Mouse (Mus musculus) heart, embryonic 16.5 days (tissue): Measurements from ENCODE around the gene Rtn1. TPM values are rescaled to one million over a fixed set of nuclear protein-coding genes. Genes with fewer than 3 reads are reported as not detected.

Experiments
- ATAC-seq: fragments of 200-750 bp; cut with Nextera tagmentation; replicated peaks from 2 replicates; pipeline ENCODE4 v1.8.0; 2017; ENCODE audit warnings: moderate number of reproducible peaks; ENCODE audit not compliant: insufficient read depth, low FRiP score; ENCODE audit errors: extremely low read depth
- H3K27ac ChIP-seq: fragments of 300-500 bp; sonication (generic); 2 replicates; pipeline ENCODE4 v1.5.1; 2014; ENCODE audit warnings: mild to moderate bottlenecking, low read length, control low read depth, moderate library complexity
- H3K27me3 ChIP-seq: fragments of 300-500 bp; sonication (generic); 2 replicates; pipeline ENCODE4 v1.6.1; 2014; ENCODE audit warnings: low read length, mixed read lengths; ENCODE audit not compliant: control insufficient read depth, insufficient read depth
- H3K36me3 ChIP-seq: fragments of 300-500 bp; sonication (generic); 2 replicates; pipeline ENCODE4 v1.6.1; 2014; ENCODE audit not compliant: control insufficient read depth, insufficient read depth
- H3K4me1 ChIP-seq: fragments of 300-500 bp; sonication (generic); 2 replicates; pipeline ENCODE4 v1.6.1; 2014; ENCODE audit warnings: low read length, mixed read lengths; ENCODE audit not compliant: control insufficient read depth, insufficient read depth
- H3K4me2 ChIP-seq: fragments of 300-500 bp; sonication (generic); 2 replicates; pipeline ENCODE4 v1.6.1; 2014; ENCODE audit warnings: low read depth, mild to moderate bottlenecking, control low read depth, low read length
- H3K4me3 ChIP-seq: fragments of 300-500 bp; sonication (generic); 2 replicates; pipeline ENCODE4 v1.5.1; 2014; ENCODE audit warnings: mild to moderate bottlenecking, control low read depth, low read length
- H3K9ac ChIP-seq: fragments of 300-500 bp; sonication (generic); 2 replicates; pipeline ENCODE4 v1.6.1; 2014; ENCODE audit warnings: low read length, control low read depth
- H3K9me3 ChIP-seq: fragments of 300-500 bp; sonication (generic); replicated peaks from 2 replicates; pipeline ENCODE4 v1.6.1; 2016; ENCODE audit warnings: low read length; ENCODE audit not compliant: control insufficient read depth
- WGBS: fragments of 180-500 bp; shearing (Covaris S2); extraction: QIAGEN DNeasy Blood & Tissue Kit; methylation state at CpG from one replicate; pipeline ENCODE4 v1.1.7; 2014; 5-methylcytosine and 5-hydroxymethylcytosine counted together
- polyA plus RNA-seq: library from polyadenylated mRNA; unstranded; fragments of >200 nt; fragmentation: Nextera tagmentation; extraction: Ambion mirVana; gene quantifications from 2 replicates; pipeline ENCODE4 v1.2.1, GENCODE M21; 2015

Gene Rtn1
- polyA plus RNA-seq, 1 experiment from 2014 or later: 10.1 TPM

GRCm38 (mm10) chr12:72235621-72236351, 173.1 kb downstream of the Rtn1 start:
- 58% methylated on average over 12 of the region's 12 CpGs for WGBS
- no peaks in the 10 kb centered on the region for H3K9me3 ChIP-seq
- peaks cover 8% of the 10 kb centered on the region for H3K4me1 ChIP-seq
- peaks cover 24% of the 10 kb centered on the region for H3K27me3 ChIP-seq
- ATAC-seq: no peak
- H3K4me2 ChIP-seq: peak overlapping the region; percentile 92
- peak overlapping the region; percentile 56 for H3K4me3 ChIP-seq
- no peaks in the 10 kb centered on the region for H3K36me3 ChIP-seq
- H3K27ac ChIP-seq: no peak overlapping the region
- H3K9ac ChIP-seq: no peak overlapping the region; the same call in 1 of the 2 replicates

GRCm38 (mm10) chr12:72234966-72235365, 173.9 kb downstream of the Rtn1 start:
- Histone ChIP-seq H3K4me2 (no peak overlapping the region), H3K9me3 (no peaks in the 10 kb centered on the region), H3K4me1 (peaks cover 8% of the 10 kb centered on the region), H3K9ac (no peak overlapping the region), H3K27ac (no peak overlapping the region), H3K36me3 (no peaks in the 10 kb centered on the region), H3K27me3 (peaks cover 24% of the 10 kb centered on the region), H3K4me3 (no peak overlapping the region)
- WGBS: 89% methylated on average over 9 of the region's 9 CpGs
- no peak for ATAC-seq

GRCm38 (mm10) chr12:72234151-72234550, 174.7 kb downstream of the Rtn1 start:
- Histone ChIP-seq H3K9ac (no peak overlapping the region), H3K4me2 (no peak overlapping the region), H3K4me3 (no peak overlapping the region), H3K36me3 (no peaks in the 10 kb centered on the region), H3K27ac (no peak overlapping the region), H3K9me3 (no peaks in the 10 kb centered on the region), H3K27me3 (peaks cover 24% of the 10 kb centered on the region), H3K4me1 (peaks cover 6% of the 10 kb centered on the region)
- 82% methylated on average over 3 of the region's 3 CpGs for WGBS
- no peak for ATAC-seq

- Histone ChIP-seq H3K9me3 (no peaks in the 10 kb centered on the region), H3K4me1 (peaks cover 6% of the 10 kb centered on the region), H3K27ac (no peak overlapping the region), H3K4me3 (no peak overlapping the region), H3K27me3 (peaks cover 19% of the 10 kb centered on the region), H3K36me3 (no peaks in the 10 kb centered on the region), H3K4me2 (no peak overlapping the region), H3K9ac (no peak overlapping the region)
- WGBS: 80% methylated on average over 19 of the region's 19 CpGs
- ATAC-seq: no peak
Observed at GRCm38 (mm10) chr12:72232826-72233790, 175.7 kb downstream of the Rtn1 start.

- Histone ChIP-seq H3K27ac (no peak overlapping the region), H3K36me3 (no peaks in the 10 kb centered on the region), H3K4me3 (no peak overlapping the region), H3K27me3 (peaks cover 10% of the 10 kb centered on the region; the same call in 1 of the 2 replicates), H3K9ac (no peak overlapping the region), H3K4me1 (peaks cover 4% of the 10 kb centered on the region), H3K9me3 (no peaks in the 10 kb centered on the region), H3K4me2 (no peak overlapping the region)
- WGBS: 84% methylated on average over 3 of the region's 3 CpGs
- ATAC-seq: no peak
Observed at GRCm38 (mm10) chr12:72232176-72232575, 176.7 kb downstream of the Rtn1 start.

- H3K27ac ChIP-seq: no peak overlapping the region
- no peak overlapping the region for H3K9ac ChIP-seq
- no peak for ATAC-seq
- H3K4me1 ChIP-seq: no peaks in the 10 kb centered on the region
- H3K9me3 ChIP-seq: no peaks in the 10 kb centered on the region
- no peaks in the 10 kb centered on the region for H3K27me3 ChIP-seq
- H3K4me3 ChIP-seq: no peak overlapping the region
- H3K4me2 ChIP-seq: no peak overlapping the region
- WGBS: 72% methylated on average over 8 of the region's 8 CpGs
- H3K36me3 ChIP-seq: no peaks in the 10 kb centered on the region
Observed at GRCm38 (mm10) chr12:72229451-72230196, 179.2 kb downstream of the Rtn1 start.

- Histone ChIP-seq H3K9ac (no peak overlapping the region), H3K9me3 (no peaks in the 10 kb centered on the region), H3K4me2 (no peak overlapping the region), H3K27me3 (no peaks in the 10 kb centered on the region), H3K36me3 (no peaks in the 10 kb centered on the region), H3K27ac (no peak overlapping the region), H3K4me1 (no peaks in the 10 kb centered on the region), H3K4me3 (no peak overlapping the region)
- ATAC-seq: no peak
- 77% methylated on average over 6 of the region's 6 CpGs for WGBS
Observed at GRCm38 (mm10) chr12:72227731-72228130, 181.1 kb downstream of the Rtn1 start.

- Histone ChIP-seq H3K36me3 (no peaks in the 10 kb centered on the region), H3K9me3 (no peaks in the 10 kb centered on the region), H3K4me1 (no peaks in the 10 kb centered on the region), H3K27ac (no peak overlapping the region), H3K27me3 (no peaks in the 10 kb centered on the region), H3K4me3 (no peak overlapping the region), H3K4me2 (no peak overlapping the region), H3K9ac (no peak overlapping the region)
- no peak for ATAC-seq
- 89% methylated on average over 3 of the region's 3 CpGs for WGBS
Observed at GRCm38 (mm10) chr12:72225371-72225770, 183.5 kb downstream of the Rtn1 start.
